Mouse (Mus musculus): Measurements from ENCODE around the gene Jph4. TPM values are rescaled to one million over a fixed set of nuclear protein-coding genes. Genes with fewer than 3 reads are reported as not detected.

The Jph4 gene
- polyA plus RNA-seq, 1 experiment from 2014 or later, result 11.5 TPM

Other genes with a start within 250 kb of the Jph4 start
- gene Homez, start 246.0 kb downstream of the Jph4 start, polyA plus RNA-seq (2016; fragmentation: Nextera tagmentation; extraction: Ambion mirVana), result 11.0 and 14.0 TPM in 2 replicates
- gene Ppp1r3e, start 239.4 kb downstream of the Jph4 start, polyA plus RNA-seq (2016; fragmentation: Nextera tagmentation; extraction: Ambion mirVana), result 0.48 and 1.5 TPM in 2 replicates
- 3.6 and 3.7 TPM in 2 replicates for gene Bcl2l2, start 233.6 kb downstream of the Jph4 start, polyA plus RNA-seq (2016; fragmentation: Nextera tagmentation; extraction: Ambion mirVana)
- gene Gm20521, start 233.5 kb downstream of the Jph4 start, polyA plus RNA-seq (2016; fragmentation: Nextera tagmentation; extraction: Ambion mirVana), result 0.32 TPM in 1 of 2 replicates, not detected in the other
- gene Pabpn1, start 224.4 kb downstream of the Jph4 start, polyA plus RNA-seq (2016; fragmentation: Nextera tagmentation; extraction: Ambion mirVana), result 200 and 201 TPM in 2 replicates
- 135 and 137 TPM in 2 replicates for gene Slc22a17, start 203.8 kb downstream of the Jph4 start, polyA plus RNA-seq (2016; fragmentation: Nextera tagmentation; extraction: Ambion mirVana)
- gene Efs, start 190.8 kb downstream of the Jph4 start, polyA plus RNA-seq (2016; fragmentation: Nextera tagmentation; extraction: Ambion mirVana), result 28.4 and 32.9 TPM in 2 replicates
- not detected in 2 replicates for gene Il25, start 184.2 kb downstream of the Jph4 start, polyA plus RNA-seq (2016; fragmentation: Nextera tagmentation; extraction: Ambion mirVana)
- gene Cmtm5, start 180.7 kb downstream of the Jph4 start, polyA plus RNA-seq (2016; fragmentation: Nextera tagmentation; extraction: Ambion mirVana), result 5.2 and 6.3 TPM in 2 replicates
- gene Myh6, start 150.0 kb downstream of the Jph4 start, polyA plus RNA-seq (2016; fragmentation: Nextera tagmentation; extraction: Ambion mirVana), result 0.81 and 1.4 TPM in 2 replicates
- not detected in 2 replicates for gene Gm17428, start 140.0 kb downstream of the Jph4 start, polyA plus RNA-seq (2016; fragmentation: Nextera tagmentation; extraction: Ambion mirVana)
- gene Myh7, start 122.3 kb downstream of the Jph4 start, polyA plus RNA-seq (2016; fragmentation: Nextera tagmentation; extraction: Ambion mirVana), result 4.9 and 9.1 TPM in 2 replicates
- gene Ngdn, start 101.5 kb downstream of the Jph4 start, polyA plus RNA-seq (2016; fragmentation: Nextera tagmentation; extraction: Ambion mirVana), result 63.2 and 63.4 TPM in 2 replicates
- gene Zfhx2, start 24.6 kb downstream of the Jph4 start, polyA plus RNA-seq (2016; fragmentation: Nextera tagmentation; extraction: Ambion mirVana), result 30.9 and 33.1 TPM in 2 replicates
- gene Thtpa, start 22.2 kb downstream of the Jph4 start, polyA plus RNA-seq (2016; fragmentation: Nextera tagmentation; extraction: Ambion mirVana), result 27.3 and 27.7 TPM in 2 replicates
- 9.4 and 10.1 TPM in 2 replicates for gene Ap1g2, start 10.3 kb downstream of the Jph4 start, polyA plus RNA-seq (2016; fragmentation: Nextera tagmentation; extraction: Ambion mirVana)
- 0.17 TPM in 1 of 2 replicates, not detected in the other for gene Dhrs2, start 105.1 kb upstream of the Jph4 start, polyA plus RNA-seq (2016; fragmentation: Nextera tagmentation; extraction: Ambion mirVana)